Mouse (Mus musculus) bone marrow, adult 2 months (tissue): ENCODE results near the gene Odf3b.

Source experiments
- CTCF ChIP-seq: fragments of 200-500 bp; IDR thresholded peaks from 2 replicates; pipeline ENCODE4 v1.5.1; 2011; ENCODE audit warnings: low read length, control low read depth; ENCODE audit not compliant: control insufficient read depth, insufficient read depth
- POLR2A ChIP-seq: fragments of 200-500 bp; IDR thresholded peaks from 2 replicates; pipeline ENCODE4 v1.6.1; 2011; ENCODE audit warnings: low read depth, mild to moderate bottlenecking, control low read depth, low read length, borderline replicate concordance; ENCODE audit not compliant: control insufficient read depth

GRCm38 (mm10) chr15:89425711-89426121, 46.6 kb upstream of the Odf3b start, which contains the start of gene Cpt1b:
- TF ChIP-seq CTCF (no peak), POLR2A (no peak)
